Mouse (Mus musculus): ENCODE data around the gene Gtse1. TPM values are rescaled to one million over a fixed set of nuclear protein-coding genes. Genes with fewer than 3 reads are reported as not detected.

The Gtse1 gene
- polyA plus RNA-seq, 2 experiments: 16.7 to 27.2 TPM

DNA sequence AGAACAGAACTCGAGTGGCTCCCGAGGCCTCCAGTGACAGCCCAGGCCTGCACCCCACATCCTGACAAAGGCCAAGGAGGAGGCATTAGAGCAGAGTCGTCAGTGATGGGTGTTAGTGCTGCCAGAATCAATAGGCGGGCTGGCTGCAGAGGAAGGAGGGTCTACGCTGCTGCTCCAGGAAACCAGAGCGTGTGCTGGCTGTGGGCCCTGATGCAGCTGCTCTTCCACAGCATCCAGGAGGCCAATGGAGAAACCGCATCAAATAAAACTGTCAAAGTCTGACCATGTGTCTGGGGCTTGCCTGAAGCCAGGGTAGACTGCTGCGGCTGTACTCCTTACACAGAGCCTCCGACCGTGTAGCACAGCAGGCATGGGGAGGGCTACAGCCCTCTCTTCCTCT, 37.6 kb downstream of the Gtse1 start:
- Histone ChIP-seq H3K4me1 (ENCODE audit: control insufficient read depth, insufficient read depth, low read length) (no peaks in the 10 kb centered on the region), H3K4me3 (replicated peaks; ENCODE audit: low read length) (no peak overlapping the region), H3K9ac (ENCODE audit: low read depth, low read length, severe bottlenecking) (no peak overlapping the region), H3K27me3 (ENCODE audit: control insufficient read depth, insufficient read depth, low read length) (no peaks in the 10 kb centered on the region), H3K9me3 (ENCODE audit: control insufficient read depth, low read length) (no peaks in the 10 kb centered on the region), H3K27ac (replicated peaks; ENCODE audit: low read depth, low read length) (no peak overlapping the region), H3K36me3 (ENCODE audit: control insufficient read depth, insufficient read depth, low read length) (peaks cover 69% of the 10 kb centered on the region), H3K4me2 (replicated peaks; ENCODE audit: low read depth, low read length, severe bottlenecking) (no peak overlapping the region)
- 82% methylated on average over 10 of the region's 10 CpGs for WGBS
- no peak for DNase-seq (ENCODE audit: low spot score)
- TF ChIP-seq POLR2A (IDR thresholded peaks at IDR 0.05; ENCODE audit: borderline replicate concordance, extremely low read depth, insufficient read depth, insufficient read length): no peak
- ATAC-seq (ENCODE audit: low FRiP score, low read depth): no peak

GRCm38 (mm10) chr15:85899396-85899795, 39.9 kb downstream of the Gtse1 start:
- no peak overlapping the region for H3K4me2 ChIP-seq (replicated peaks; ENCODE audit: low read depth, low read length, severe bottlenecking)
- peaks cover 46% of the 10 kb centered on the region for H3K36me3 ChIP-seq (ENCODE audit: control insufficient read depth, insufficient read depth, low read length)
- no peak for ATAC-seq (ENCODE audit: low FRiP score, low read depth)
- no peaks in the 10 kb centered on the region for H3K9me3 ChIP-seq (ENCODE audit: control insufficient read depth, low read length)
- WGBS: 74% methylated on average over 6 of the region's 6 CpGs
- no peak for TF ChIP-seq POLR2A (IDR thresholded peaks at IDR 0.05; ENCODE audit: borderline replicate concordance, extremely low read depth, insufficient read depth, insufficient read length)
- no peak overlapping the region for H3K4me3 ChIP-seq (replicated peaks; ENCODE audit: low read length)
- no peaks in the 10 kb centered on the region for H3K27me3 ChIP-seq (ENCODE audit: control insufficient read depth, insufficient read depth, low read length)
- DNase-seq (ENCODE audit: low spot score): no peak
- no peak overlapping the region for H3K9ac ChIP-seq (ENCODE audit: low read depth, low read length, severe bottlenecking)
- H3K27ac ChIP-seq (replicated peaks; ENCODE audit: low read depth, low read length): no peak overlapping the region
- H3K4me1 ChIP-seq (ENCODE audit: control insufficient read depth, insufficient read depth, low read length): no peaks in the 10 kb centered on the region

GRCm38 (mm10) chr15:85900318-85900717, 40.8 kb downstream of the Gtse1 start:
- WGBS: 80% methylated on average over 8 of the region's 8 CpGs
- TF ChIP-seq POLR2A (IDR thresholded peaks at IDR 0.05; ENCODE audit: borderline replicate concordance, extremely low read depth, insufficient read depth, insufficient read length): no peak
- no peak for DNase-seq (ENCODE audit: low spot score)
- H3K4me3 ChIP-seq (replicated peaks; ENCODE audit: low read length): no peak overlapping the region
- H3K36me3 ChIP-seq (ENCODE audit: control insufficient read depth, insufficient read depth, low read length): peaks cover 38% of the 10 kb centered on the region
- no peaks in the 10 kb centered on the region for H3K27me3 ChIP-seq (ENCODE audit: control insufficient read depth, insufficient read depth, low read length)
- no peak for ATAC-seq (ENCODE audit: low FRiP score, low read depth)
- no peak overlapping the region for H3K27ac ChIP-seq (replicated peaks; ENCODE audit: low read depth, low read length)
- H3K9ac ChIP-seq (ENCODE audit: low read depth, low read length, severe bottlenecking): no peak overlapping the region
- H3K4me1 ChIP-seq (ENCODE audit: control insufficient read depth, insufficient read depth, low read length): no peaks in the 10 kb centered on the region
- H3K4me2 ChIP-seq (replicated peaks; ENCODE audit: low read depth, low read length, severe bottlenecking): no peak overlapping the region
- H3K9me3 ChIP-seq (ENCODE audit: control insufficient read depth, low read length): no peaks in the 10 kb centered on the region

DNA sequence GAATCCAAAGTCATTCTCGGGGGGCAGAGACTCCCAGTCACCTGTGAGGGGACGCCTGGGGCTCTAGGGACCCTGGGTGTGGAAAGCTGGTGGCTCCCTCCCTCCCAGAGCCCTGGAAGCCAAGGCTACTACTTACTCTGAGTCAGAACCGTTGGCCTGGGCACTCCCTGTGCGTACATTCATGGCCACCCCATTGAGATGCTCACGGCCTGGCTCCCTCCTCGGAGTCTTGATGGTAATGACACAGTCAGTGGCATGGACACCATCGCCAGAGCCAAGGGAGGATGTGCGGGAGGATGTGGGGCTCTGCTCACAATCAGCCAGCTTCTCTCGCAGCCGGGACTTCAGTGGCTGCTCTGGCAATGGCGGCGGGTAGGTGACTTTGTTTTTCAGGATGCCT, 41.3 kb downstream of the Gtse1 start:
- Histone ChIP-seq H3K27ac (replicated peaks; ENCODE audit: low read depth, low read length) (no peak overlapping the region), H3K9me3 (ENCODE audit: control insufficient read depth, low read length) (no peaks in the 10 kb centered on the region), H3K27me3 (ENCODE audit: control insufficient read depth, insufficient read depth, low read length) (no peaks in the 10 kb centered on the region), H3K9ac (ENCODE audit: low read depth, low read length, severe bottlenecking) (no peak overlapping the region), H3K4me1 (ENCODE audit: control insufficient read depth, insufficient read depth, low read length) (no peaks in the 10 kb centered on the region), H3K36me3 (ENCODE audit: control insufficient read depth, insufficient read depth, low read length) (peaks cover 38% of the 10 kb centered on the region), H3K4me3 (replicated peaks; ENCODE audit: low read length) (no peak overlapping the region), H3K4me2 (replicated peaks; ENCODE audit: low read depth, low read length, severe bottlenecking) (no peak overlapping the region)
- TF ChIP-seq POLR2A (IDR thresholded peaks at IDR 0.05; ENCODE audit: borderline replicate concordance, extremely low read depth, insufficient read depth, insufficient read length): no peak
- WGBS: 83% methylated on average over 12 of the region's 12 CpGs
- no peak for DNase-seq (ENCODE audit: low spot score)
- ATAC-seq (ENCODE audit: low FRiP score, low read depth): no peak

DNA sequence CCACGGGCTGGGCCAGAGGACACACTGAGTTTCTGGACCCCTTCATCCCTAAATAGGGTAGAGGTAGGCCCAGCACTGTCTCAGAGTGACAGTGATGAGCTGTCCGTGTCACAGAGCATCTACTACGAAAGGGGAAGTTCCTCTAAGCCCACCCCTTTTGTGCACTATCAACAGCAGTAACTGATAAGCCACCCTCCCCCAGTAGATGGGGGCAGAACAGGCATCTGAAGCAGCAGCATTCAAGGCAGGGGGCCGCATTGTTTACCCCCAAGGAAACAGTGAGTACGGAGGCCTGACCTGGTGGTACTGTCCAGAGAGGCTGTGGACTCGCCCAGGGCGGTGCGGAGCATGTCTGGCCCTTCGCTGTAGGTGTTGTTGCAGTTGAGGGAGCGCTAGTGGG, 43.0 kb downstream of the Gtse1 start:
- H3K27me3 ChIP-seq (ENCODE audit: control insufficient read depth, insufficient read depth, low read length): no peaks in the 10 kb centered on the region
- H3K27ac ChIP-seq (replicated peaks; ENCODE audit: low read depth, low read length): no peak overlapping the region
- H3K36me3 ChIP-seq (ENCODE audit: control insufficient read depth, insufficient read depth, low read length): peaks cover 23% of the 10 kb centered on the region
- no peak overlapping the region for H3K4me2 ChIP-seq (replicated peaks; ENCODE audit: low read depth, low read length, severe bottlenecking)
- 84% methylated on average over 10 of the region's 10 CpGs for WGBS
- no peak for TF ChIP-seq POLR2A (IDR thresholded peaks at IDR 0.05; ENCODE audit: borderline replicate concordance, extremely low read depth, insufficient read depth, insufficient read length)
- no peaks in the 10 kb centered on the region for H3K4me1 ChIP-seq (ENCODE audit: control insufficient read depth, insufficient read depth, low read length)
- no peak for DNase-seq (ENCODE audit: low spot score)
- ATAC-seq (ENCODE audit: low FRiP score, low read depth): no peak
- no peak overlapping the region for H3K9ac ChIP-seq (ENCODE audit: low read depth, low read length, severe bottlenecking)
- H3K9me3 ChIP-seq (ENCODE audit: control insufficient read depth, low read length): no peaks in the 10 kb centered on the region
- no peak overlapping the region for H3K4me3 ChIP-seq (replicated peaks; ENCODE audit: low read length)

GRCm38 (mm10) chr15:85903826-85904225, 44.3 kb downstream of the Gtse1 start:
- Histone ChIP-seq H3K36me3 (ENCODE audit: control insufficient read depth, insufficient read depth, low read length) (0 out of 2 replicates have a peak, but pooled peaks cover 11% of the 10 kb centered on the region), H3K27me3 (ENCODE audit: control insufficient read depth, insufficient read depth, low read length) (no peaks in the 10 kb centered on the region), H3K4me1 (ENCODE audit: control insufficient read depth, insufficient read depth, low read length) (no peaks in the 10 kb centered on the region), H3K27ac (replicated peaks; ENCODE audit: low read depth, low read length) (no peak overlapping the region), H3K9me3 (ENCODE audit: control insufficient read depth, low read length) (no peaks in the 10 kb centered on the region), H3K4me2 (replicated peaks; ENCODE audit: low read depth, low read length, severe bottlenecking) (no peak overlapping the region), H3K9ac (ENCODE audit: low read depth, low read length, severe bottlenecking) (no peak overlapping the region), H3K4me3 (replicated peaks; ENCODE audit: low read length) (no peak overlapping the region)
- no peak for TF ChIP-seq POLR2A (IDR thresholded peaks at IDR 0.05; ENCODE audit: borderline replicate concordance, extremely low read depth, insufficient read depth, insufficient read length)
- ATAC-seq (ENCODE audit: low FRiP score, low read depth) (no peak), DNase-seq (ENCODE audit: low spot score) (no peak)
- 68% methylated on average over 8 of the region's 8 CpGs for WGBS
